Mouse (Mus musculus): ENCODE measurements around the gene Rplp1. TPM values are rescaled to one million over a fixed set of nuclear protein-coding genes. Genes with fewer than 3 reads are reported as not detected.

Rplp1 gene
- polyA plus RNA-seq, 1 experiment from 2014 or later = 1,195 TPM

- H3K36me3 ChIP-seq = peaks cover 42% of the 10 kb centered on the region
- DNase-seq (ENCODE audit: low spot score) = no peak
- no peaks in the 10 kb centered on the region for H3K9me3 ChIP-seq (replicated peaks)
- peaks cover 37% of the 10 kb centered on the region for H3K4me1 ChIP-seq
- H3K27me3 ChIP-seq (ENCODE audit: low read depth, poor library complexity, severe bottlenecking) = 0 out of 2 replicates have a peak, but pooled peaks cover 3% of the 10 kb centered on the region
- 93% methylated on average over 11 of the region's 11 CpGs for WGBS
- no peak overlapping the region for H3K4me3 ChIP-seq
- H3K27ac ChIP-seq (replicated peaks) = no peak overlapping the region
Measured at GRCm38 (mm10) chr9:61908832-61909407, 5.4 kb downstream of the Rplp1 start.

GRCm38 (mm10) chr9:61908341-61908740, 6.0 kb downstream of the Rplp1 start:
- 0 out of 2 replicates have a peak, but pooled peaks cover 3% of the 10 kb centered on the region for H3K27me3 ChIP-seq (ENCODE audit: low read depth, poor library complexity, severe bottlenecking)
- WGBS = 84% methylated on average over 3 of the region's 3 CpGs
- peaks cover 38% of the 10 kb centered on the region for H3K36me3 ChIP-seq
- H3K27ac ChIP-seq (replicated peaks) = no peak overlapping the region
- no peaks in the 10 kb centered on the region for H3K9me3 ChIP-seq (replicated peaks)
- peaks cover 38% of the 10 kb centered on the region for H3K4me1 ChIP-seq
- no peak overlapping the region for H3K4me3 ChIP-seq
- DNase-seq (ENCODE audit: low spot score) = no peak

DNA sequence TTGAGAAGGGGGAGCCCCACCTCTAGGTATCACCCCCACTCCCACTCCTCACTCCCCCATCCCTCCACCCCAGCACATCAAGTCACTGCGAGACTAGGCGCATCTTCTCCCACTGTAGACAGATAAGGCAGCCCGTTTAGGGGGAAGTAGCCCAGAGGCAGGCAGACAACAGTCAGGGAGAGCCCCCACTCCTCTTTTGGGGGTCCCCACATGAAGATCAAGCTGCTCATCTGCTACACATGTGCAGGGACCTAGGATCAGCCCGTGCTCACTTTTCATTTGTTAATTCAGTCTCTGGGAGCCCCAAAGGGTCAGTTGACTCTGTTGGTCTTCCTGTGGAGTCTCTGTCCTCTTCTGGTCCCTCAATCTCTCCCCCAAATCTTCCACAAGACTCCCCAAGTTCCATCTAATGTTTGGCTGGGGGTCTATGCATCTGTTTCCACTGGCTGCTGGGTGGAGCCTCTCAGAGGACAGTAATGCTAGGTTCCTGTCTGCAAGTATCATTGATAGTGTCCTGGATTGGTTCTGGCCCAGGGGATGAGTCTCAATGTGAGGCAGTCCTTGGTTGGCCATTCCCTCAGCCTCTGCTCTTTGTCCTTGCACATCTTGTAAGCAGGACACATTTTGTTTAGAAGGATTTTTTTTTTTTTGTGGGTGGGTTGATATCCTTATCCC, 6.6 kb downstream of the Rplp1 start:
- WGBS = 82% methylated on average over 4 of the region's 4 CpGs

DNA sequence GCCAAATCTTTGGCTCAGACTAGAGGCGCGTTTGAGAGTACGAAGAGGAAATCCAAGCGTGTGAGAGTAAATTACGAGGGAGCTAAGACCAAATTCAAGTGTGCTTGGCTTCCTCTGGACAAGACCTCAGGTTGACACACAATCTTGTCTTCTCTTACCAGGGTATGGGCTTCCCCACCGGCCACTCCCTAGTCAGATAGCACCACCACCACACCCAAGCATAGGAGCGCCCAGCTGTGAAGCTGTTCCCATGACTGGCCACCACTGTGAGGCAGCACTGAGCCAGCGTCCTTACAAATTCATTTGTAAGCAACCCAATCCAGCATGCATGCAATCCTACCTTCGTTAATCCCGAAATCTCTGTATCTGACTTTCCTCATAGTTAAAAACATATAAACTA, 7.4 kb downstream of the Rplp1 start:
- Histone ChIP-seq H3K27me3 (ENCODE audit: low read depth, poor library complexity, severe bottlenecking) (peaks cover 13% of the 10 kb centered on the region), H3K4me1 (peaks cover 33% of the 10 kb centered on the region), H3K4me3 (no peak overlapping the region), H3K9me3 (replicated peaks) (no peaks in the 10 kb centered on the region), H3K27ac (replicated peaks) (no peak overlapping the region), H3K36me3 (peaks cover 24% of the 10 kb centered on the region)
- 65% methylated on average over 10 of the region's 10 CpGs for WGBS
- peak; percentile 32 for DNase-seq (ENCODE audit: low spot score)

More for the DNA sequence above, 6.6 kb downstream of the Rplp1 start:
- no peak for DNase-seq (ENCODE audit: low spot score)
- Histone ChIP-seq H3K27me3 (ENCODE audit: low read depth, poor library complexity, severe bottlenecking) (peaks cover 5% of the 10 kb centered on the region), H3K36me3 (peaks cover 32% of the 10 kb centered on the region), H3K4me3 (no peak overlapping the region), H3K9me3 (replicated peaks) (no peaks in the 10 kb centered on the region), H3K27ac (replicated peaks) (no peak overlapping the region), H3K4me1 (peaks cover 33% of the 10 kb centered on the region)

GRCm38 (mm10) chr9:61905576-61905975, 8.8 kb downstream of the Rplp1 start:
- Histone ChIP-seq H3K9me3 (replicated peaks) (no peaks in the 10 kb centered on the region), H3K4me1 (peaks cover 35% of the 10 kb centered on the region), H3K4me3 (no peak overlapping the region), H3K27ac (replicated peaks) (no peak overlapping the region), H3K36me3 (peaks cover 11% of the 10 kb centered on the region; the same call in 1 of the 2 replicates), H3K27me3 (ENCODE audit: low read depth, poor library complexity, severe bottlenecking) (peaks cover 27% of the 10 kb centered on the region)
- no peak for DNase-seq (ENCODE audit: low spot score)
- WGBS = 84% methylated on average over 5 of the region's 5 CpGs

GRCm38 (mm10) chr9:61904201-61904600, 10.1 kb downstream of the Rplp1 start:
- Histone ChIP-seq H3K4me1 (peaks cover 38% of the 10 kb centered on the region), H3K27ac (replicated peaks) (no peak overlapping the region), H3K27me3 (ENCODE audit: low read depth, poor library complexity, severe bottlenecking) (peaks cover 37% of the 10 kb centered on the region), H3K4me3 (no peak overlapping the region), H3K36me3 (0 out of 2 replicates have a peak, but pooled peaks cover 6% of the 10 kb centered on the region), H3K9me3 (replicated peaks) (no peaks in the 10 kb centered on the region)
- no peak for DNase-seq (ENCODE audit: low spot score)
- WGBS = 51% methylated on average over 7 of the region's 7 CpGs

DNA sequence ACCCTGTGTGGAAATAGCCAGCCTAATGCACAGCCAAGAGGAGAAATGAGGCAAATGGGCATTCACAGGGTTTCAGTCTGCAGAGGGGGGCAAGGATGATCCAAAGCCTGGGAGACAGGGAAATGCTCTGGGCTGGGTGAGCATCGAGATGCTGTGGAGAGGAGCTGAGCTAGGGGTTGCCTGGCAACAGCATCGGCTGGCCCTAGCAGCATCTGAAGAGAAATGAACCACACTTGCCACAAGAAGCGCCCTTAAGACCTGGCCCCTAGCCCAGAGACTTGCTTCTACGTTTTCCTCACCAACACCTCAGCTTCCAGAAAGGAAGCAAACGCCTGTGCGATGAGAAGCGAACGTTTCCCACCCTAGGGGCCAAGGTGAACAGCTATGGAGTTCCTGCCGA, 11.9 kb downstream of the Rplp1 start:
- H3K36me3 ChIP-seq = no peaks in the 10 kb centered on the region
- H3K27me3 ChIP-seq (ENCODE audit: low read depth, poor library complexity, severe bottlenecking) = peaks cover 44% of the 10 kb centered on the region
- DNase-seq (ENCODE audit: low spot score) = no peak
- H3K4me3 ChIP-seq = no peak overlapping the region
- H3K4me1 ChIP-seq = peaks cover 38% of the 10 kb centered on the region
- no peaks in the 10 kb centered on the region for H3K9me3 ChIP-seq (replicated peaks)
- no peak overlapping the region for H3K27ac ChIP-seq (replicated peaks)
- 62% methylated on average over 9 of the region's 9 CpGs for WGBS

GRCm38 (mm10) chr9:61901574-61901973, 12.8 kb downstream of the Rplp1 start:
- H3K9me3 ChIP-seq (replicated peaks) = no peaks in the 10 kb centered on the region

GRCm38 (mm10) chr9:61899804-61900203, 14.5 kb downstream of the Rplp1 start:
- DNase-seq (ENCODE audit: low spot score) = peak; percentile 73
- no peaks in the 10 kb centered on the region for H3K36me3 ChIP-seq
- 0 out of 2 replicates have a peak overlapping the region, but pooled peaks have one; percentile 42 for H3K27ac ChIP-seq (replicated peaks)
- no peaks in the 10 kb centered on the region for H3K9me3 ChIP-seq (replicated peaks)
- H3K4me1 ChIP-seq = peaks cover 41% of the 10 kb centered on the region
- 5% methylated on average over 16 of the region's 16 CpGs for WGBS
- peaks cover 62% of the 10 kb centered on the region for H3K27me3 ChIP-seq (ENCODE audit: low read depth, poor library complexity, severe bottlenecking)
- H3K4me3 ChIP-seq = peak overlapping the region; percentile 25; the same call in 1 of the 2 replicates

More at GRCm38 (mm10) chr9:61901574-61901973, 12.8 kb downstream of the Rplp1 start:
- Histone ChIP-seq H3K4me1 (peaks cover 40% of the 10 kb centered on the region), H3K4me3 (no peak overlapping the region), H3K27me3 (ENCODE audit: low read depth, poor library complexity, severe bottlenecking) (peaks cover 49% of the 10 kb centered on the region), H3K36me3 (no peaks in the 10 kb centered on the region), H3K27ac (replicated peaks) (no peak overlapping the region)
- DNase-seq (ENCODE audit: low spot score) = no peak
- 84% methylated on average over 4 of the region's 4 CpGs for WGBS

- DNase-seq (ENCODE audit: low spot score) = peak; percentile 83
- Histone ChIP-seq H3K36me3 (no peaks in the 10 kb centered on the region), H3K4me3 (no peak overlapping the region), H3K4me1 (peaks cover 28% of the 10 kb centered on the region), H3K9me3 (replicated peaks) (no peaks in the 10 kb centered on the region), H3K27ac (replicated peaks) (no peak overlapping the region), H3K27me3 (ENCODE audit: low read depth, poor library complexity, severe bottlenecking) (peaks cover 69% of the 10 kb centered on the region)
- WGBS = 8% methylated on average over 7 of the region's 8 CpGs
Measured at GRCm38 (mm10) chr9:61898401-61898800, 15.9 kb downstream of the Rplp1 start.

DNA sequence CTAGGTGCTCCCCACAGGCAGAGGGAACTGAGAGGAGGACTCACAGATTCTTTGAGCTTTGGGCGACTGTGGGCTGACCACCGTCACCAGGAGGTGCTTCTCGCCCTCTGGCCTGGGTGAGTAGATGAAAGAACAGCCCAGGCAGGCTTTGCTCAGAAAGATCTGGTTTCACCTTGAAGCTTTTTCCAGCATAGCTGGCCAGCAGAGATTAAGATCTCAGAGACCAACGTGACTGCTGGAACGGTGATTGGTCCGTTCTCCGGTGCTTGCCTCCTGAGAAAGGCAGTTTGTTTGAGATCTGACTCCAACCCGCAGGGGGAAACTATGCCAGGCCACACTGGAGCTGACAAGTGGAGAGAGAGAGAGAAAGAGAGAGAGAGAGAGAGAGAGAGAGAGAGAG, 19.3 kb downstream of the Rplp1 start:
- peaks cover 14% of the 10 kb centered on the region for H3K4me1 ChIP-seq
- no peak for DNase-seq (ENCODE audit: low spot score)
- no peaks in the 10 kb centered on the region for H3K36me3 ChIP-seq
- H3K4me3 ChIP-seq = no peak overlapping the region
- 0 out of 2 replicates have a peak overlapping the region, but pooled peaks have one; percentile 46 for H3K27ac ChIP-seq (replicated peaks)
- H3K9me3 ChIP-seq (replicated peaks) = no peaks in the 10 kb centered on the region
- H3K27me3 ChIP-seq (ENCODE audit: low read depth, poor library complexity, severe bottlenecking) = peaks cover 39% of the 10 kb centered on the region
- 73% methylated on average over 8 of the region's 8 CpGs for WGBS

- Histone ChIP-seq H3K36me3 (no peaks in the 10 kb centered on the region), H3K27me3 (ENCODE audit: low read depth, poor library complexity, severe bottlenecking) (0 out of 2 replicates have a peak, but pooled peaks cover 7% of the 10 kb centered on the region), H3K4me1 (peaks cover 11% of the 10 kb centered on the region), H3K4me3 (no peak overlapping the region), H3K27ac (replicated peaks) (0 out of 2 replicates have a peak overlapping the region, but pooled peaks have one; percentile 46), H3K9me3 (replicated peaks) (no peaks in the 10 kb centered on the region)
- WGBS = 80% methylated on average over 8 of the region's 8 CpGs
- no peak for DNase-seq (ENCODE audit: low spot score)
Measured at GRCm38 (mm10) chr9:61889855-61890254, 24.5 kb downstream of the Rplp1 start.

Measured in midbrain, embryonic 10.5 days (tissue).